Mouse (Mus musculus) hindlimb bud, embryonic 11.5 days (tissue): ENCODE data around the gene Sept12.

ENCODE experiments used
- DNase-seq: peaks from one replicate; pipeline ENCODE4 v3.0.0-alpha.2; 2012; ENCODE audit warnings: low read depth, low spot score; ENCODE audit errors: extremely low spot score

The Sept12 gene

GRCm38 (mm10) chr16:4997553-4997952, at the start of gene Sept12:
TSS of gene Sept12 (minus strand) at chr16:4997852.
- DNase-seq, result no peak

GRCm38 (mm10) chr16:5045322-5045721, 47.7 kb upstream of the Sept12 start:
- no peak for DNase-seq

GRCm38 (mm10) chr16:5036649-5037234, 39.1 kb upstream of the Sept12 start:
- no peak for DNase-seq

- no peak for DNase-seq
These were observed 37.9 kb upstream of the Sept12 start for GRCm38 (mm10) chr16:5035591-5035990.

GRCm38 (mm10) chr16:5029847-5030246, 32.2 kb upstream of the Sept12 start:
- no peak for DNase-seq

GRCm38 (mm10) chr16:5024021-5024420, 26.4 kb upstream of the Sept12 start:
- no peak for DNase-seq

- no peak for DNase-seq
These were observed 16.9 kb upstream of the Sept12 start for GRCm38 (mm10) chr16:5014578-5014977.

- DNase-seq, result peak; percentile 95
These were observed 15.6 kb upstream of the Sept12 start, which contains the start of gene Rogdi for GRCm38 (mm10) chr16:5013054-5013838. TSS of gene Rogdi (minus strand) at chr16:5013553.

GRCm38 (mm10) chr16:5012036-5013005, 14.7 kb upstream of the Sept12 start:
- no peak for DNase-seq

- DNase-seq, result no peak
These were observed 13.6 kb upstream of the Sept12 start for GRCm38 (mm10) chr16:5011285-5011684.

- DNase-seq, result no peak
These were observed 12.8 kb upstream of the Sept12 start for GRCm38 (mm10) chr16:5010371-5010935.

GRCm38 (mm10) chr16:5008076-5008475, 10.4 kb upstream of the Sept12 start:
- DNase-seq, result no peak

- DNase-seq, result no peak
These were observed 9.8 kb upstream of the Sept12 start for GRCm38 (mm10) chr16:5007492-5007891.

- DNase-seq, result no peak
These were observed 9.4 kb upstream of the Sept12 start, which contains the start of gene Smim22 for GRCm38 (mm10) chr16:5007067-5007466. TSS of gene Smim22 (plus strand) at chr16:5007288.

GRCm38 (mm10) chr16:5000611-5001010, 3.0 kb upstream of the Sept12 start:
- no peak for DNase-seq

GRCm38 (mm10) chr16:4998984-4999383, 1.3 kb upstream of the Sept12 start:
- DNase-seq, result no peak

- DNase-seq, result no peak
These were observed 4.4 kb downstream of the Sept12 start for GRCm38 (mm10) chr16:4993276-4993675.

- no peak for DNase-seq
These were observed 12.9 kb downstream of the Sept12 start for GRCm38 (mm10) chr16:4984717-4985116.

- DNase-seq, result no peak
These were observed 17.8 kb downstream of the Sept12 start for GRCm38 (mm10) chr16:4979755-4980380.

GRCm38 (mm10) chr16:4978275-4979051, 19.2 kb downstream of the Sept12 start:
- DNase-seq, result no peak
